Mouse (Mus musculus) c-Kit-positive CD71-positive TER-119-negative erythroid progenitor cells, embryonic 14.5 days (primary cell): ENCODE data around the gene Sun3.
A peak's percentile ranks its signal among the peaks of the same experiment; 100 is the strongest.

Experiments used
- DNase-seq: peaks from one replicate; pipeline ENCODE4 v3.0.0-alpha.2; 2013; ENCODE audit warnings: low read depth

Gene Sun3

DNA sequence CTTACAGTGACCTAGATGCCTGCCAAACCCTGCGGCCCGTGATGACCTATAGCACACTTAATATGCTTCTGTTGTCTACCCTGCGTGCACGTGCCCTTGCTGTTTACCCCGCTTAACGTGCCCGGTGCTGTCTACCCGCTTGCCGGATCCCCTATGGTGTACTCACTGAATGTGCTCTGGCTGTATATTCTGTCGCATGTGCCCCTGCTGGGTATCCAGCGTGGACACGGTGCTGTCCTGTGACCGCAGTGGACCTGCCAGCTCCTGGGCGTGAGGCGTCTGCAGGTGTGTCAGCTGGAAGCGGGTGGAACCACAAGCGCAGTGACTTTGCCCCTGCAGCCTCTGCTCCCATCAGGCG, at the start of gene Sun3:
Gene Sun3, minus strand, starts transcription at position 289 of the 358 bp plus-strand sequence.
- no peak for DNase-seq

DNA sequence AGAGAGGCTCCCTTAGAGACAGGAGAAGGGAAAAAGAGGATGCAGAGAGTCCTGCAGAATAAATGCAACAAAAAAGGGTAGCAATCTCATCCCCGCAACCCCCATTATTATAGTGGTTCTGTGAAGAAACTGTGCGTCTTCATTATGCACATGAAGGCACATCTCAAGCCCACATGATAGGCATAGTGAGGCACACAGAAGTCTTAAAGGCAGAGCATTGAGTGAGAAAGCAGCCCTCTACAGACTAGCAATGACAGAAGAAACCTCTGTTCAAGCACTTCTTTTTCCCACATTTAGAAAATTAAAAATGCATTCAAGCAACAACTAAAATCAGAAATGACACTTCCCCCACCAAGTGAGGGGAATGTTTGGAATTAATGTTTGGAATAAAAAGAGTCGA, 27.7 kb upstream of the Sun3 start:
- DNase-seq = no peak

DNA sequence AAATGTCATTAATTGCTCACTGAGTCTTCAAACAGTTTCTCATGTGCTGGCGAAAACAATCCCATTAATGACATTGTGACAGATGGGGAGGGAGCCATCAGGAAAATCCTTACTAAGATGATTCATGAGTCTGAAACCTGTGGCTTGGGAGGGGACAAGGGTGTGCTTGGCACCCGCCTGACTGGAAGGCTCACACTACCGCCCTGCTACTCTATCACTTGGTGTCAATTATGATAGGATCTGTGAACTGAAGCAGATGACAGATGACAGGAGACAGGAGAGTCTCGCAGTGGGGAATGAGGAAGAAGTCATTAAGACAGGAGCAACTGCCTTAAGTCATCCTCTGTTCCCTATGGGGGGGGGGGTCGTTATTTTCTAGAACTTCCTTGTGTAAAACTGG, 11.7 kb upstream of the Sun3 start:
- no peak for DNase-seq

DNA sequence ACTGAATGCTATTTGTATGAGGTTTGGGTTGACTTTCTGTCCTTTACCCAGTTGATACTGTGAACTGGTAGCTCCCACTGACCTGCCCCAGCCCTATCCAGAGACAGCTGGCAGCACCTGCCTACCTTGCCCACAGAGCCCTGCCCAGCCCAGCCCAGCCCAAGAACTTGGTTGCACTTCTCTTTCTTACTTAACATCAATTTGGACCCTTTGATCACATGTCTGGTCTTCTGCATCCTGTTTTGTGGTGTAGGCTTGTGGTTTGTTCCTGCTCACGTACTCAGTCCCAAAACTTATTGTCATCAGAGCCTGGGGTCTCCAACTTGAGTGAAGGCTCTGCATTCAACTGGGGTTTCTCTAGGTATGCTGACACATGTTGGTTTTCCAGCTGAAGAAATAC, 11.2 kb upstream of the Sun3 start:
- no peak for DNase-seq

DNA sequence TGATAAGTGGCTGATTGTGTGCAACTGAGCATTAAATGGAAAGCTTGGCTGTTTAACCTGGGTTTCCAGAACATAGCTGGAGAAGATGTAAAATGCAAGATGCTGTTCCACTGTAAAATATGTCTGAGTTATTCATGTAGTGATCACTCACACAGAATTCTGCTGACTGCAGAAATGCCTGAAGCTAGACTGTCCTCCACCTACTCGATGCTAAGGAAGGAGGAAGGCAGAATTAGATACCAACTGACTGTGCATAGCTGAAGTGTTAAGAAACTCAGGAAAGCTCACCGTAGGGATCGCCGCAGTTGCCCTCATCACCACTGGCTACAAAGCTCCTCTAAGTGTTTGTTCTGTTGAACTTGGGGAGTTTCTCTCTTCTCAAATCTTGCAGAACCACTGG, 8.9 kb upstream of the Sun3 start:
- DNase-seq = no peak

DNA sequence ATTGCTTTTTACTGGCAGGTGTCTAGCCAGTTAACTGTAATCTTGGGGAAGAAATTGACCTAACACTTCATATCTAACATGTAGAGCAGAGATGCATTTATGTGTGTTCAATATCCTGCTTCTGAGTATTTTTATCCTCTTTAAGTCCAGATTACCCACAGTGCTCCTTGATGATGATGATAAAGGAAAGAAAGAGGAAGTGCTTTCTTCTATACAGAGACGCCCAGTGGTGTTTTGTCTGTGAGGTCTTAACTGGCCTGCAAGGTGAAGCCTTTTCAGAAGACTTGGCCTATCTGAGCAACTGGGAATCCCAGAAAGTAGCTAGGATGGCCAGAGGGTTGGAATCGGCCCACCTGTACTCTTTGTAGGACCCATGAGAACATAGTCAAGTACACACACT, 8.1 kb upstream of the Sun3 start:
- DNase-seq = no peak

DNA sequence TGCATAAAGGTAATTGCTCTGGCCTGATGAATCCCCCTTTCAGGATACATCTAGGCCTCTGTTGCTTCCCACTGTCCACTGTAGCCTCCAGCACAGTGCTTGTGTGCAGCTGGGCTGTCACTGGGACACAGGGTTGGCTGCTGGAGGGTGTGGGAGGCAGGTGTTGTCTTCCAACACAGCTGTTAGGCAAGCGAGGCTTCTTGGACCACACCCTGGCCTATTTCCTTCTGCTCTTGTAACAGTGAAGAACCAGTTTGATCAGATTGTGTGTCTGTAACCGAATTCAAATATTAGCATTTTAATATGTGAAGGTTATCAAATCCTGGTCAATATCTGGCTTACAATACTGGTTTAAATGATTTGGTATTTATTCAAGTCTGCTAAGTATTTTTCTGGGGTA, 3.1 kb upstream of the Sun3 start:
- DNase-seq = no peak

DNA sequence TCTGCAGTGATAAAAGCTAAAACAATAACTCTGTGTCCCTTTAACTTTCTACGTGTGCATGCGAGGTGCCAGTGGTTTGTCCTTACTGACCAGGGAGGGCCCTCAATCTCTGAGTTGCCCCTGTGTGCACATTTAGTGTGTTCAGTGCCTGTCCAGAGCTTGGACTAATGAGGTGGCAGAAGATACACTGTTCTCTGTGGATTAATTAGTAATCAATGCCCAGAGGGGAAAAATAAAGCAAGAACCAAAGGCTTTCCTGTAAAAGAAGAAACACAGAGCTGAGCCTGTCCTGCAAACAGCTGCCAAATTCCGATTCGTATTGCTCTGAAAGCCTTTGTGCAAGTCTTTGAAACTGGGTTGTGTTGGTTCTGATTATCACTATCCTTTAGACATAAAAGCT, 1.4 kb upstream of the Sun3 start:
- DNase-seq = no peak

DNA sequence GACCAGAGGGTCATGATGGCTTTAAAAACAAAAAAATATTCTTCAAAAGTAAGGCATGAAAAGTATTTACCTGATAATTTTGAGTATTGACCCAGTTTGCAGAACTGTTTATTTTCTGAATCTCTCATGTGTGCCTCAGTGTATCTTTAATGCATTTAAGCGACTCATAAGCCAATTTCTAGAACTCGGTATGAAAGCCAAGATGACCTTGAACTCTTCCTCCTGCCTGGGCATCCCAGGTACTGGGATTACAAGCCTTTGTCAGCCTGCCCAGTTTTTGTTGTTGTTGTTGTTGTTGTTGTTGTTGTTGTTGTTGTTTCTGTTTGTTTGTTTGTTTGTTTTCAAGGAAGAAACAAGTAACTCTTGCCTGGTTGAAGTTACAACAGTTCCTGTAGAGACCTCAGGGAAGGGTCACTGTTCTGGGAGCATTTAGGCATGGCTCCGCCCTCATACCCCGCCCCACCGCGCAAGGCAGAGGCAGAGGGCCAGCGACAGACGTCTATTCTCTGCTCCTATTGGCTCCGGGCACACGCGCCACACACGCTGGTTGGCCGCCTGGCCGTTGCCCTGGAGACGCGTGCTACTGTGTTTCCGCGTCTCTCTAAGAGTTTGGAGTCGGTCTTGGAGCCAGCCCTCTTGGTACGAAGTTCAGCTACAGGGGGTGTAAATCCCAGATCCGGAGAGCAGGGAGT, 634 bp downstream of the Sun3 start, which contains the start of gene Gm11992:
Gene Gm11992, plus strand, starts transcription at position 584 of the 692 bp plus-strand sequence.
- DNase-seq = peak; percentile 65

DNA sequence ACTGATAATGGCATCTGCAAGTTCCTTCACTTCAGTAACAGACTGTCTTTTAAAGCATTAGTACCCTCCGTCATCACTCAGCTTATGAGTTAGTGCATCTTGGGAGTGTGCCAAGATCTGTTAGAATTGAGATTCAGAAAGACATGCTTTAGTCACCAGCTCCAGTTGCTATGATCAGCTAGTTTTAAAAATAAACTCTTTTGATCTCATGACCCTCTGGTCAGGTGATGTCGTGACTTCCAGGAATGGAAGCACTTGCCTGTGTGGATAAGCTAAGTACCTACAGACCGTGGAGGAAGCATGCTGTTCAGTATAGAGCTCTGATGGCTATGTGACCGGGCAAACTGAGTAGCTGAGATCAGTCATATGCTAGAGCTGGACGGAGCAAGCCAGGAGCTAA, 1.7 kb downstream of the Sun3 start:
- DNase-seq = no peak

DNA sequence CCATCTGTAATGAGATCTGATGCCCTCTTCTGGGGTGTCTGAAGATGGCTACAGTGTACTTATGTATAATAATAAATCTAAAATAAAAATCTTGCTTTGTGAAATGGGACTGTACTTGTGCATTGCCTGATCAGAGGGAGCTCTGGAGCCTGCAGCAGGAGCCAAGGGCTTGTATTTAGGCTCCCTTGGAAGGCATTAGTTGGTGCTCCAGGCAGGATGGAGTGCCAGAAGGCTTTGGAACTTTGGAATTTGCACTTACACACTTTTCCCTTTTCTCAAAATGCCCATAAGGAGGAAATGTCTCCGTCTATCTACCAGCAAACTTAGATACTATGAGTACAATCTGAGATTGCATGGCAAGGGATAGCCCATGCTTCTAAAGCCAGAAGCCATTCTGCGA, 2.2 kb downstream of the Sun3 start:
- DNase-seq = no peak

DNA sequence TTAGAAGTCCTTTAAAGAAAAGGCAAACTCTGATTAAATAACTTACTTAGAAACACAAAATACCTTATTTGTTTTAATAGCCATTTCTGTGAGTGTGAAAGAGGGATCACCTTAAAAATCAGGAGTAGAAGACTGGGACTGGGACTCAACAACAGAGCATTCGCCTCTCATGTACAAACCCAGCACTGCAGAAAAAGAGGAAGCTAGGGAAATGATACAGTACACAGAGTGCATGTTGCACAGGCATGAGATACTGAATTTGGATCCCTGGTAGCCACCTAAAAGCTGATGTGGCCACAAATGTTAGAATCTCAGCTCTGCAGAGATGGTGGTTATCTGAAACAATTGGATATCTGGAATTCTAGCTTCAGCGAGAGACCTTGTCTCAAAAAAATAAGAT, 17.3 kb downstream of the Sun3 start:
- no peak for DNase-seq

DNA sequence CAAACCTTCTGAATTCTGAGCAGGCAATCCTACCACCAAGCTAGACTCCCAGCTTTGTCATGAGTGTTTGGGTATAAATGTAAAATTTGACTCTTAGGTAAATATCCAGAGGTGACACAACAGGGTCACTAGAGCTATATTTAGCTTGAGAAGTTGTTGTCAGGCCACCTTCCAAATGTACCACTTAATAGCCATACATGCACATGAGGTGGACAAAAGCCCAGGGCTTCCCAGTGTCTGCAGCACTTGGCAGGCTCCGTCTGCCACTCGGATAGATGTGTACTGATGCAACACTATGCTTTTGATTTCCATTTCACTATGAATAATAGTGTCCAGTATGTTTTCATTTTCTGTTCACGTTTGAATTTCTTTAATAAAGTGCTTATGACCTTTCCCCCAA, 23.6 kb downstream of the Sun3 start:
- DNase-seq = no peak

DNA sequence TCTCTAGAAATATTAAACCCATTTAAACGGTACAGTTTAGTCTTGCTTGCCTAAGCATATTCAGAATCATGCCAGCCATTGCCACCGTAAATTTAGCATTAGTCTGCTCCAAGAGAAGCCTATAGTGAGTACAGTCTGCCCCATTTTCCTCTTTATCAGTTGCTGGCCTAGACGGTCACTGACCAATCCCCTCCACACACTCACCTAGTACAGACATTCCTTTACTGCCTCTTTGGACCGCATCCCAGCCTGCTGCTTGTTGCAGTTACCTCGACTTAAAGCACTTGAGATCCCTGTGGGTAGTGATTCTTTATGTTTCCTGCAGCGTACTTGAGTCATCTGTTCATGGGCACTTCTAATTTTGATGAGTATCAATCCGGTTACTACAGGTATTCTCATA, 24.0 kb downstream of the Sun3 start:
- DNase-seq = no peak

DNA sequence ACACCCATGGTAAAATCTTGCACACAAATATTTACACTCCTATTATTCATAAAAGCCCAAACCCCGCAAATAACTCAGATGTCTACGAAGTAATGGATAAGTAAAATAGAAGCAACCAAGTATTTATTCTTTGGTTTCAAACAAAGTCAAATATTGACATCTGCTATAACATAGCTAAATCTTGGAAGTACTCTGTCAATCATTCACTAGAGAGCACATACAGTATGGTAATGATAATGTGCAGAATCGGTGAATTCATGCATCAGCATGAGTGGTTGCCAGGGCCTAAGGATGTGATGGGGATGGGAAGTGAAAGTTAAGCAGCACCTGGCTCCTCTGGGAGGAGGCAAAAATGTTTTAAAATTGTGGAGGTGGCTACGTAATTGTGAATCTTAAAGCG, 28.6 kb downstream of the Sun3 start:
- no peak for DNase-seq

DNA sequence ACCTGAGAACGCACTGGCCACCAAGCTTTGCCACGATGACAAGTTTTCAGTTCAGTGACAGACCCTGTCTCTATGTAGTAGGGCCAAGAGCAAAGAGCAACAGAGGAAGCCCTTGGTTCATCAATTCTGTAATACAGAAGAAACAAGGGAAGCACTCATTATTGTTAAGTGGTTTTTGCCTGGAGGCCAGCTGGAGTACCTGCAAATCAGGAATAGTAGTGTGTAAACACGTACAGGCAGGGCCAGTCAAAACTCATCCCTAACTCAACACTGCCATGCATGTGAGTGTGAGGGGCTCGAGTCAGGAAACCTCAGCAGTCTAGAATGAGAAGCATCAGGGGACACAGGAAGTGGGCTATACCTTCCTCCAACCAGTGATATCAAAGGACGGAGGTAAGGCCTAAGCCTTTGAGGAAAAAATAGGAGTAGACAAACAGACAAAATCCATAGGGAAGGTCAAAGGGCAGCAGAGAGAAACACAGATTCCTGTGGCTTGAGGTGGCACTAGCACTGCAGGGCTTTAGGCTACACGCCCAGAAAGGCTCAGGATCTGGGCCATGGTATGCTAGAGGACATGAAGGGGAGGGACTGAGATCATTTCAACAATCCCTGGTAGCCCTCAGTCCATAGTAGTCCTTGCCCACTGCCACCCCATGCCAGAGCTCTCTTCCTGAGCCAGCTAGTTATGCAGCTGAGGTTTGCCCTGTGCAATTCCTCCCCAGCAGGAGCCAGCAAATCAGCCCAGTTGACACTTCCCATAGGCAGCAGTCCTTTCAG, 30.1 kb downstream of the Sun3 start:
- no peak for DNase-seq

DNA sequence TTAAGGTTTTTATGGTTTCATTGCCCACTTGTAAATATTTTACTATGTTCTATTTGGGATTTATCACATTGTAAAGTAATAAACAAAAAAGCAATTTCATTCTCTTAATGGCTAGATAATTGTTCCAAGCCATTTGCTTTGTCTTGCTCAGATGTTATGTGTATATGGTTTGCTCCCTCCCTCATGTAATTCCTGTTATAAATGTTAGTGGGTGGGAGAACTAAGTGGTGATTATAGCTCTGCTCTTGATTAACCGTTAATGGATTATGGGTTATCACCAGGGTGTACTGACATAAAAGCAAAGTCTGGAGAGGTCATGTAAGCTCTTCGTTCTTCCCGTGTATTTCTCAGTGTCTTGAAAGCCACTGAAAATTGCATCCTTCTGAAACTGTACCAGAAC, 34.1 kb downstream of the Sun3 start:
- DNase-seq = no peak

DNA sequence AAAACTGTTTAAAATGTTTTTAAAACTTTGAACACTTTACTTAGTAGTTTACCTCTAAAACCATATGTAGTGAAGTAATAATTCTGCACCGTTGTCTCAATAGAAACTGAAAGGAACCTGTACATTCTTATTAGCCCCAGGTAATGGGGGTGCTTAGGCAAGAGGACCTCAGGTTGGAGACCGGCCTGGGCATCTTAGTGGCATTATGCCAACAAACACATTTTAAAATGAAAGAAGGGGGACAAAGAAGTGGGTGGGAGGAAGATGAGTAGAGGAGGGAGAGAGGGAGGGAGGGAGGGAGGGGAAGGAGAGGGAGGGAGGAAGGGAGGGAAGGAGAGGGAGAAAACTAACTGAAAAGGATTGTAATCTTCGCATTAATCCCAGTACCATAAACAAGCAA, 37.4 kb downstream of the Sun3 start:
- no peak for DNase-seq

DNA sequence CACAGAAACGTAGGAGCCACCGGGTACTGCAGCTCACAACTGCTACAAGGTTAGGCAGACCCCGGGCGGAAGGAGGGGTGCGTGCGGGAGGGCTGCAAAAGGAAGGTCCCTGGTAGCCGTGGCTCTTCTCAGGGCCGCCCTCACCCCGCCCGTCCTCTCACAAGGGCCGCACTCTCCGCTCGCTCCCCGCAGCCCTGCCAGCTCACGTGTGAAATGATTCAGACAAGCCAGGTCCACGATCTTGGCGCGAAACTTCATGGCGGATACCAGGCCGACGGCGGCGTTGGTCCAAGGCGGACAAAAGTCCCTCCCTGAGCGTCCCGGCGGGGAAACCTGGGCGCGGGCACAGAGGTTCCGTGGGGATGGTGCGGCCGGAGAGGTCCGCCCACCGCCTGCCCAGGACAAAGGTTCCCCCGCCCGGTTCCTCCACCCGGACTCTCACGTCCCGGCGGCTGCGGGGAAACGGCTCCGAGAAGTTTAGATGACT, 37.9 kb downstream of the Sun3 start, which contains the start of gene Hus1:
Gene Hus1, minus strand, starts transcription at position 339 of the 487 bp plus-strand sequence.
- peak; percentile 81 for DNase-seq

DNA sequence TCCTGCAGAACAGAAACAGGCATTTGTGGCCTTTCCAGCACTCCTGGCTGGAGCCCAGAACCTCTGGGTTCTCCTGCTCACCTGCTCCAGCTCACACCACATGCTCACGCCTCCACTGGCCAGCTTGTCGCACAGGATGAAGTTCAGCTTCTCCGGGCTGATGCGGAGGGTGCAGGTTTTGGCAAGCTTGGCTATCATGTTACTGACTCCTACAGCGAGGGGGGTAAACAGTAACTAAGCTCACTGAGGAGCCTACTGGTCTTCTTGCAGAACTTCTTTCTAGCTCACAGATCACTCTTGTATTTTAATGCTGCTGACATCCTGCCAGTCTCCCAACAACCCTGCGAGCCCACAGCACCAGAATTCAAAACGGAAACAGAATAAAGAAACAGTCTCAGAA, 38.4 kb downstream of the Sun3 start:
- peak; percentile 33 for DNase-seq

DNA sequence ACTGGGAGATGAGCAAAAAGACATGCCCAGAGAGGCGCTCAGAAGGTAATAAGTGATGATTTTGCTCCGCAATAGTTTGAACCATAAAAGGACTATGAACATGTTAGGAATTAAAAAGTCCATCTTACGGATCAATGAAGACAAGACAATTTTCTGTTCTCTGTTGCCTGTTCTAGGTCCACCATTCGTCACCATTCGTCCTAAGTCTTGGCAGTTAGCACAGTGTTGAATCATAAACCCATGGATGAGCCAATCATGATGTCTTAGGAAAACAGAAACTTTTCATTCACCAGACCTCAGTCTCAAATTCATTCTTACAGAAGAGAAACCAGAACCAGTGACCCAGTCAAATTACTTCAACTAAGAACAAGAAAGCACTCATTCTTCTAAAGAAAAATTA, 40.0 kb downstream of the Sun3 start:
- DNase-seq = no peak

DNA sequence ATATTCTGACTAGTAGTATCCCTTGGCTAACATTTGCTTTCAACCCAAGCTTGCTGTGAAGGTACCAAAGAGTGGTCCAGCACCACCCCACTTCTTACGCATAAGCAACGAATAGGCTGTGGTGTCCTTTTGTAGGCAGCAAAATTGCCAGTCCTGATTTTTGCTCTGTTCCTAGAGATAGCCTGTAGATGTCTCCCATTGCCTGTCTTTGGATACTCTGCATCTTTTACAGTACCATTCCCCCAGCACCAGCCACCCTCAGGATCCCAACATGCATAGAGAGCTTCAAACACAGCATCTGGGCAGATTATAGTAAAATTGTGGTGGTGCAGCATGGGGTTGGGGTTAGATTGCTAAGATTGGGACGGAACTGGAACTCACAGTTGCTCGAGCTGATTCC, 60.7 kb downstream of the Sun3 start:
- no peak for DNase-seq

DNA sequence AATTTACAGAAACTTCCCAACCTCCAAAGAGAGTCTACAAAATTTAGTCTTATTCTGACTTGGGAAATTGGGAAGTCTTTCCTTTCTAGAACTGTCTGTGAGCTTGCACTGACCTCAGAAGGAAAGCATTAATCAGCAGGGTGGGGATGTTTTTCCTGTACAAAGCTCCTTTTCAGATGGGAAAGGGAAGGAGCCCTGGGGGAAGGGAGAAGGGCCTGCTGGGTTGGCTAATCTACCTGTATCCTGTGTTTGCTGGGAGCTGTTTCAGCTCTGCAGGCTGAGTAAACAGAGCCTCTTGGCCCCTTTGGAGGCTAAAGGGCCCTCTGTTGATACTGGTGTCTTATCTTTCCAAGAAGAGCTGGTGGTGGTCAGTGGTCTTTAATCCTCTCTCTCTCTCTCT, 62.7 kb downstream of the Sun3 start:
- no peak for DNase-seq
